Mouse (Mus musculus) lung, adult 18-20 months (tissue): ENCODE measurements around the gene Picalm.
A peak's percentile ranks its signal among the peaks of the same experiment; 100 is the strongest.

Experiments used
- DNase-seq, 2 experiments: peaks; one replicate each; pipeline ENCODE4 v3.0.0; 2022; ENCODE audit warnings: mixed read lengths in 2 of 2

Gene Picalm

GRCm38 (mm10) chr7:90129732-90130392 is at the start of gene Picalm:
Gene Picalm, plus strand, starts transcription at chr7:90130213.
- peak; percentile 98 to 99 for DNase-seq

- DNase-seq: no peak
These were observed 46.2 kb upstream of the Picalm start for GRCm38 (mm10) chr7:90083799-90084198.

- DNase-seq: no peak
These were observed 45.5 kb upstream of the Picalm start for GRCm38 (mm10) chr7:90084531-90084930.

DNA sequence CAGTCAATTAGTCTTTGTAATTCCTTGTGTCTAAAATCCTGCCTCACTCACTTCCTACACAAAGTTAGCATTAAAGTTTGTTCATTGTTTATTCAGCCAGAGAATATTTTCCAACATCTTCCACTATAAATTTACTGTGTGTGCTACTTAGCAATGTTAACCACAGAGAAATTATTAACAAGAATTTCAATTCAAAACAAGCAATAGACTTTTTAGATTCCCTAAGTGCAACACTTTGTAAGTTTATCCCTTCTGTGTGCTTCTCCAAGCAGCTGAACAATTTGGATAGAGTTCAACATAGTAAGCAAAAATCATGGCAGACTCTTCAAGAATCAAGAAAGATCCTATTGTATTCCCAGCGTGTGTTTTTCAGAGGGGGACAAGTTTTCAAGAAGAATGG is 44.3 kb upstream of the Picalm start:
- no peak for DNase-seq

DNA sequence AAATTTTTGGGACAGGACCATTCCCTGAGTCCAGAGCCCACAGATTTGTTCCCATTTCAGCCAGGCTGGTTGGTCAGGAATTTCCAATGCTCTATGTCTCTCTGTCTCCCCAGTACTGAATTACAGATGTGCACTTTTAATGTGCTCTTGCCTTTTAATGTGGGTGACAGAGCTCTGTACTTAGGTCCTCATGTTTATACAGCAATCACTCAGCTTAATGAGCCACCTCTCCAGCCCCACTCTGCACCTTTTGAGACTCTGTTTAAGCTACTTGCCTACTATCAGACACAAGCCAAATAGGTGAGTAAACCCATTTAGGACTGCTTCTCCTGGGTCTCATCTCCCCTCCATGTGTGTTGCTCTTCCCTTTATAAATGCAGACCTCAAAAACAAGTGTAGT is 43.2 kb upstream of the Picalm start:
- DNase-seq: no peak

DNA sequence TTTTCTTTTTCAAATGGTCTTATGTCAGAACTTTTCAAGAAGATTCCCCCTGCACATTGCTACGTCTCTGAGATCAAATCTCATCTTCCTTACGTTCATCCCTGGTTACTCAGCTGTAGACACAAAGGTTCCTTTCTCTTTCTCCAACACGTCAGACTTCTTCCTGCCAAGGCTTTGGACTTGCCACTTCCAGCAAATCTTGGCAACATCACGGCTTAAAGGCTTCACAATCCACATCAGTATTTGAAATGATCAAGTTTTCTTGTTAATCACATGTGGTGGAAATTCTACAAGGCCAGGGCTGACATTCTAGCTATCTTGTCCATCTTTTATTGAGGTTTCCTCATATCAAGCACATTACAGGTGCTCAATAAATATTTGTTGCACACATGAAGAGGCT is 39.0 kb upstream of the Picalm start:
- no peak for DNase-seq

DNA sequence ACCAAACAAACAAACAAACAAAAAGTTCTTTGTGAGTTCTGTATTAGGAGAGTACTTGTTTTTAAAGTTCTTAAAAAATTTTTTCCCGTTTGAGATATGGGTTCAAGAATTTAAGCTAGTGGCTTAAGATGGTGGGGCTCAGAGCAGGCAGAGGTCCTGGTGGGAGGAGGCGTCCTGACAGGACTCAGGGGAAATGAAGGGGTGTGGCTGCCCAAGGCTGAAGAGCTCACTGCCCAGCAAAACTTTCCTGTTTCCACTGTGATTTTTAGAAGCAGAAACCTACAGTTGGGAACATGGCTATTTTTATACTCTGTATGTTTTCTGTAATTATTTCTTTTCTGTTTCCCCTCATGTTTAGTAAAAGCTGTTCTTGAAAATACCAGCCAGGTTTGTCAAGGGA is 38.3 kb upstream of the Picalm start:
- DNase-seq: no peak

DNA sequence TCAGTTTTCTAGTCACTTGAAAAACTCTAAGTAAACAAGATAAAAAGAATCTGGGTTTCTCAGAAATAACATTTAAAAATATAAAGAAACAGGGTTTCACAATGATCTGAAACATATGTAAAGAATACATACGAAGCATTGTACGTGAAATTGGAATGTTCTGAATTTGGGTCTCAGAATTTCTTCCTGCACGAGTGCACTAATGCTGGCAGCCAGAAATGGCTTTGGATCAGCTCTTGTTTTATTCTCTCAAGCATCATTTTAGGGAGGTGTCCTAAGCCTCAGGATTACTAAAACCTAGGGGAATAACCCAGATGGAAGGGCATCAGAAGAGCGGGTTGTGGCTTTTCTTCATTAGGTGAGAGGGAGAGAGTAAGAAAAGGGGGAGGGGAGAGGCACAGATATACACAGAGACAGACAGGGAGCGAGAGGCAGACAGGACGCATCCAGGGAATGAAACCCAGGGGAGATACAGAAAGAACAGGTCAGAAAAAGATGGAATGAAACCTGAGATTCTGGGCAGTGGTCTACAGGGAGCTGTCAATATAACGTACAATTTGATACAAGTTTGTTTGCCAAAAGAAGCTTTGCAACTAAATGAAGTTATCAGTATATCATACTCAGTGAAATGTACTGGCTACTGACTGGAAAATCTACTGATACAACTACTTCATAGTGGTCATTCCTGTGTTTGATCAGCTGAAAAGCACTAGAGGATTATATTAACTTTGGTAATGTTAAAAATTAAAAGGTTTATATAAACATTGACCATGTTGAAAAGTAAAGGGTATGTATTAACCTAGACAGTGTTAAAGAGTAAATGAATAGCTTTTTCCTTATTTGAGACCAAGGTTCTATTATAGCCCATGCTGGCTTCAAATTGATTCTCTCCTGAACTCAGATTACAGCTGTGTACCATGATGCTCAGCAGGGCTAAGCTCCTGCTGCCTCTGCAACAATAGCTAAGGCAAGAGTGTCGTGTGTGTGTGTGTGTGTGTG is 37.3 kb upstream of the Picalm start:
- no peak for DNase-seq

- no peak for DNase-seq
These were observed 34.9 kb upstream of the Picalm start for GRCm38 (mm10) chr7:90095097-90095496.

- peak; percentile 50 to 58 for DNase-seq
These were observed 34.1 kb upstream of the Picalm start for GRCm38 (mm10) chr7:90095766-90096372.

DNA sequence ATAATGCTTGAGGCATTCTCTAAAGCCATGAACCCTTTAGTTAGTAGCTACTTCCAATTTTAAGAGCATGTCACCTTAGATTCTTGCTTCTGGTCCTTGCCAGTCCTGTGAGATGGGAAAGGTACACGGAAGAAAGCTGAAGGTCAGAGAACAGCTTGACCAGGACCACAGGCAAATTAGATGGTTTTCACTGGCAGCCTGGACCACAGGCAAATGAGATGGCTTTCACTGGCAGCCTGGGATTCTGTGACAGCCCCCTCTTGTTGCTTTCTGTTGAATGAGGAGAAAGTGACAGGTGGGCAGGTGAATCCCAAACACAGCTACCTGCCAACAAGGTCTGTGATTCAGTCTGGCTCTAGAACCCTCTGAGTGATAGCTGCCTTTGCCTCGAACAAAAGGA is 33.4 kb upstream of the Picalm start:
- DNase-seq: no peak

DNA sequence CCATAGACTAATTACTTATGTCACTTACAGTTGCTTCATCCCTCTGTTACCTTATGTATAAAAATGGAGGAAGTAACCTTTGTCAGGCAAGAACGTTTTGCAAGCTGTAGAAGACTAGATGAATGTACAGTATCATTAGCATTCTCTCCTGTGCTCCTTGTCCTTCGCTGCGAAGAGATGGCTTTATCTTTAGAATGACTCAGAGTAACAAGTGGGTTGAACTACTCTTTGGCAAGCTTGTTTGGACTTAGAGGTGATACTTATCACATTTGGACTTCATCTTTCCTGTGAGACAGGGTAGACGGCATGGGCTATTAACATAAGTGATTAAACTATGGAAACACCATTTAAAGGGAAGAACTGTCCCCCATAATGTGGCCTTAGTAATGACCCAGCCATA is 31.8 kb upstream of the Picalm start:
- no peak for DNase-seq

GRCm38 (mm10) chr7:90099248-90099647 is 30.8 kb upstream of the Picalm start:
- no peak for DNase-seq

GRCm38 (mm10) chr7:90100614-90101160 is 29.3 kb upstream of the Picalm start:
- no peak for DNase-seq

GRCm38 (mm10) chr7:90116100-90116499 is 13.9 kb upstream of the Picalm start:
- DNase-seq: no peak

DNA sequence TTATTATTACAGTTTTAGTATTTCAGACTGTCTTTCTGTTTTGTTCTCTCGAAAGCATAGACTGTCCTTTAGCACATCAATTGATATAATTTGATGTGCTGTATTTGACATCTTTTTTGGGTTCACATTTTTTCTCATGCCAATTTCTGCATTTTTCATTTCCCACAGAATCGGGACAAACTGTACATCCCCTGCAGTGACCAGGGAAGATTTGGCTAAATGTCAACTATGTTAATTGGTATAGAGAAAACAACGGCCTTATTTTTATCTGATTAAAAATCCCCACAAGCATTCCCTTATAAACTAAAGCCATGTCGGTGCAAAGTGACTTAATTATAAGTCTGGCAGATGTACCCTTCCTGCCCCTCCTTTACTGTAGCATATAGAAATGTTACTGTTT is 9.9 kb upstream of the Picalm start:
- no peak for DNase-seq

DNA sequence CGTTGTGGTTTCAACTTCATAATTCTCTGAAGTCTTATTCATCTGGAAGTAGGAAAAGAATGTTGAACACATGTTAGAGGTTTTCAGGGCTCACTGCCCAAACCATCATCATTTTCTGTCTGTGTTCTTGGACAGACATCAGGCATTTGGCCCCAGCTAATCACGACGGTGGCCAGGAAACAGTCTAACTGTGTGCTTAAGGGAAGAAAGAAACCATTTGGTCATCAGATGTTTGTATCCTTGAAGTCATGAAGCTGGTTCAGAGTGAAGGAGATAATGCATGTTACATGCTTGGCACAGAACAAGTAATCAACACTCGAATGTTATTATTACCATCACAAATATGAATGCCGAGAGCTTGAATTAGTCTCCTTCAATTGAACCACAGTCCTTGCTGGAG is 5.0 kb upstream of the Picalm start:
- peak; percentile 24 to 57 for DNase-seq

- DNase-seq: no peak
These were observed 1.3 kb upstream of the Picalm start for GRCm38 (mm10) chr7:90128631-90129200.

- peak; percentile 58 to 75 for DNase-seq
These were observed 712 bp upstream of the Picalm start for GRCm38 (mm10) chr7:90129271-90129731.

- DNase-seq: peak in 1 of 2 experiments; percentile 35
These were observed 725 bp downstream of the Picalm start for GRCm38 (mm10) chr7:90130501-90131375.

GRCm38 (mm10) chr7:90131376-90131651 is 1.3 kb downstream of the Picalm start:
- DNase-seq: no peak

GRCm38 (mm10) chr7:90131831-90132241 is 1.8 kb downstream of the Picalm start:
- peak in 1 of 2 experiments; percentile 42 for DNase-seq
